Mouse (Mus musculus): ENCODE measurements around the gene Exoc3l.

- TF ChIP-seq POLR2A (IDR thresholded peaks at IDR 0.05; ENCODE audit: borderline replicate concordance, low read depth, low read length) (no peak), CTCF (IDR thresholded peaks at IDR 0.05; ENCODE audit: low read depth, low read length) (no peak; the same call in 1 of the 2 replicates)
These were observed 12.8 kb downstream of the Exoc3l start for GRCm38 (mm10) chr8:105283074-105283473.
